In genomic region chr4:105248161-105248560, GRCm38 (mm10) we compare ENCODE assay signal across 29 mouse cellular contexts.
DNase-seq lines count a peak whose midpoint lies in the region; ATAC-seq and TF ChIP-seq lines count a peak whose summit lies in the region.
"Had no signal": no experiment of that assay in that cellular context is flagged by ENCODE, and none has a peak within 500 bp of the region (broad histone marks: within the 10 kb centered on the region; RNA-seq: fewer than 3 reads in every experiment).

No protein-coding gene starts in this region.

- H3K4me3 ChIP-seq in bone marrow macrophage, adult 2 months (ENCODE audit: insufficient read depth, low read length), result no peak overlapping the region
- no peak overlapping the region for H3K4me3 ChIP-seq in midbrain, embryonic 14.5 days (replicated peaks; ENCODE audit: low read depth, low read length)
- H3K4me3 ChIP-seq: embryonic facial prominence, embryonic 12.5 days; forebrain, embryonic 10.5 days; forebrain, embryonic 15.5 days; hindbrain, embryonic 13.5 days; limb, embryonic 10.5 days; limb, embryonic 15.5 days; liver, embryonic 15.5 days; lung, embryonic 15.5 days; midbrain, embryonic 10.5 days; neural tube, embryonic 13.5 days had no signal

- H3K4me2 ChIP-seq in midbrain, embryonic 14.5 days (ENCODE audit: low read length), result no peak overlapping the region
- H3K4me2 ChIP-seq: embryonic facial prominence, embryonic 12.5 days; forebrain, embryonic 15.5 days; heart, embryonic 11.5 days; hindbrain, embryonic 13.5 days; limb, embryonic 15.5 days; liver, embryonic 15.5 days; lung, embryonic 15.5 days; neural tube, embryonic 13.5 days had no signal

- intact Hi-C loops in gastrocnemius, postnatal 36 days (cut with DNase I), result no loop called here

- ATAC-seq in midbrain, embryonic 14.5 days (ENCODE audit: low FRiP score, low TSS enrichment), result no peak
- ATAC-seq: activated CD4-positive, CD25-positive, alpha-beta regulatory T cell, adult 4 months; forebrain, embryonic 15.5 days; intestine, postnatal 0 days had no signal

- H3K9me3 ChIP-seq in midbrain, embryonic 14.5 days (ENCODE audit: control insufficient read depth, low read length), result no peaks in the 10 kb centered on the region
- H3K9me3 ChIP-seq: embryonic facial prominence, embryonic 12.5 days; forebrain, embryonic 10.5 days; forebrain, embryonic 15.5 days; hindbrain, embryonic 13.5 days; limb, embryonic 10.5 days; limb, embryonic 15.5 days; liver, embryonic 15.5 days; lung, embryonic 15.5 days; midbrain, embryonic 10.5 days; neural tube, embryonic 13.5 days had no signal

- no peaks in the 10 kb centered on the region for H3K36me3 ChIP-seq in midbrain, embryonic 14.5 days (ENCODE audit: control insufficient read depth, insufficient read depth, low read length)
- H3K36me3 ChIP-seq: embryonic facial prominence, embryonic 12.5 days; forebrain, embryonic 10.5 days; forebrain, embryonic 15.5 days; hindbrain, embryonic 13.5 days; limb, embryonic 10.5 days; limb, embryonic 15.5 days; liver, embryonic 15.5 days; lung, embryonic 15.5 days; midbrain, embryonic 10.5 days; neural tube, embryonic 13.5 days had no signal

- DNase-seq in gastrocnemius, adult 18-20 months (ENCODE audit: low spot score), result peak; percentile 33
- DNase-seq in gastrocnemius, postnatal 36 days, result no peak
- DNase-seq in lung, postnatal 25 days (ENCODE audit: low spot score), result peak; percentile 29
- no peak for DNase-seq in lung, postnatal 4 days
- DNase-seq in skeletal muscle tissue, adult 2 months (ENCODE audit: low read depth, low spot score), result peak; percentile 69
- DNase-seq in midbrain, embryonic 14.5 days, result no peak
- DNase-seq: cerebellum, adult 11-12 months; cerebellum, adult 9-11 months; embryo, embryonic 11 days; heart, adult 18-20 months; heart, postnatal 4 days; kidney, adult 9 months; kidney, postnatal 14 days; layer of hippocampus, adult 9-11 months; thymus, postnatal 14 days had no signal

- H3K9ac ChIP-seq in midbrain, embryonic 14.5 days (replicated peaks; ENCODE audit: low read length), result no peak overlapping the region
- H3K9ac ChIP-seq: embryonic facial prominence, embryonic 12.5 days; forebrain, embryonic 15.5 days; hindbrain, embryonic 13.5 days; limb, embryonic 15.5 days; liver, embryonic 15.5 days; lung, embryonic 15.5 days; neural tube, embryonic 13.5 days had no signal

- TF ChIP-seq CTCF in bone marrow macrophage, adult 2 months (IDR thresholded peaks at IDR 0.05; ENCODE audit: low read depth, low read length), result no peak

- H3K27me3 ChIP-seq in midbrain, embryonic 14.5 days (ENCODE audit: control insufficient read depth, insufficient read depth, low read length), result no peaks in the 10 kb centered on the region
- H3K27me3 ChIP-seq: embryonic facial prominence, embryonic 12.5 days; forebrain, embryonic 15.5 days; hindbrain, embryonic 13.5 days; limb, embryonic 15.5 days; liver, embryonic 15.5 days; lung, embryonic 15.5 days; neural tube, embryonic 13.5 days had no signal

- WGBS in midbrain, embryonic 14.5 days, result 100% methylated on average over 1 of the region's 1 CpGs

- peaks cover 26% of the 10 kb centered on the region for H3K4me1 ChIP-seq in bone marrow macrophage, adult 2 months (ENCODE audit: control insufficient read depth, insufficient read depth, low read length)
- peaks cover 10% of the 10 kb centered on the region for H3K4me1 ChIP-seq in midbrain, embryonic 14.5 days (ENCODE audit: control insufficient read depth, insufficient read depth, low read length)

- no peak for TF ChIP-seq POLR2A in bone marrow macrophage, adult 2 months (IDR thresholded peaks at IDR 0.05; ENCODE audit: borderline replicate concordance, low read depth, low read length)

- H3K27ac ChIP-seq in bone marrow macrophage, adult 2 months (ENCODE audit: insufficient read depth, low read depth, low read length), result peak overlapping the region; percentile 40
- no peak overlapping the region for H3K27ac ChIP-seq in midbrain, embryonic 14.5 days (replicated peaks; ENCODE audit: low read depth, low read length)
- H3K27ac ChIP-seq: embryonic facial prominence, embryonic 12.5 days; forebrain, embryonic 10.5 days; forebrain, embryonic 15.5 days; hindbrain, embryonic 13.5 days; limb, embryonic 10.5 days; limb, embryonic 15.5 days; liver, embryonic 15.5 days; lung, embryonic 15.5 days; midbrain, embryonic 10.5 days; neural tube, embryonic 13.5 days had no signal

Comparison
In these comparisons a context has a peak if more than half of its experiments do, and no peak if none do; other contexts are left out.
1. DNase-seq: peak in gastrocnemius, adult 18-20 months (single experiment), lung, postnatal 25 days (single experiment) and skeletal muscle tissue, adult 2 months (single experiment); none in gastrocnemius, postnatal 36 days (0 of 2), lung, postnatal 4 days (0 of 2) and midbrain, embryonic 14.5 days (single experiment).